In genomic region chr12:16869870-16870404, GRCm38 (mm10) we compare ENCODE assay signal across 9 mouse cellular contexts. TPM values are rescaled to one million over a fixed set of nuclear protein-coding genes. Genes with fewer than 3 reads are reported as not detected.
DNase-seq lines count a peak whose midpoint lies in the region; ATAC-seq and TF ChIP-seq lines count a peak whose summit lies in the region.
"Had no signal": no experiment of that assay in that cellular context is flagged by ENCODE, and none has a peak within 500 bp of the region (broad histone marks: within the 10 kb centered on the region; RNA-seq: fewer than 3 reads in every experiment).

No protein-coding gene starts in this region.

- H3K9me3 ChIP-seq in limb, embryonic 14.5 days (ENCODE audit: control insufficient read depth, low read length) = 0 out of 2 replicates have a peak, but pooled peaks cover 2% of the 10 kb centered on the region
- H3K9me3 ChIP-seq: G1E had no signal

- peak overlapping the region; percentile 74 for H3K27ac ChIP-seq in kidney, adult 2 months (ENCODE audit: insufficient read depth, low read depth, low read length)
- peak overlapping the region; percentile 65 for H3K27ac ChIP-seq in embryonic fibroblast, embryonic 13.5 days (ENCODE audit: insufficient read depth, low read length)
- H3K27ac ChIP-seq in limb, embryonic 14.5 days (replicated peaks; ENCODE audit: low read depth, low read length) = peak overlapping the region; percentile 89

- H3K4me1 ChIP-seq in kidney, adult 2 months (ENCODE audit: control insufficient read depth, insufficient read depth, low read length) = peaks cover 23% of the 10 kb centered on the region
- peaks cover 45% of the 10 kb centered on the region for H3K4me1 ChIP-seq in embryonic fibroblast, embryonic 13.5 days (ENCODE audit: control insufficient read depth, insufficient read depth, low read length)
- peaks cover 39% of the 10 kb centered on the region for H3K4me1 ChIP-seq in limb, embryonic 14.5 days (ENCODE audit: control insufficient read depth, insufficient read depth, low read length)

- H3K27me3 ChIP-seq in kidney, adult 2 months (replicated peaks; ENCODE audit: control insufficient read depth, insufficient read depth, low read length) = no peaks in the 10 kb centered on the region
- H3K27me3 ChIP-seq in limb, embryonic 14.5 days (ENCODE audit: control insufficient read depth, insufficient read depth, low read length) = no peaks in the 10 kb centered on the region

- no peak for TF ChIP-seq CTCF in kidney, adult 2 months (conservative IDR thresholded peaks at IDR 0.05; ENCODE audit: insufficient read depth, insufficient read length, low read depth, low read length)
- no peak for TF ChIP-seq CTCF in embryonic fibroblast, embryonic 13.5 days (IDR thresholded peaks at IDR 0.05; ENCODE audit: borderline replicate concordance, insufficient read depth, low read length)

- H3K4me2 ChIP-seq in limb, embryonic 14.5 days (replicated peaks; ENCODE audit: low read depth, low read length, severe bottlenecking) = 0 out of 2 replicates have a peak overlapping the region, but pooled peaks have one; percentile 26

- no peak overlapping the region for H3K9ac ChIP-seq in limb, embryonic 14.5 days (ENCODE audit: low read depth, low read length, severe bottlenecking)

- no peak for TF ChIP-seq POLR2A in kidney, adult 2 months (IDR thresholded peaks at IDR 0.05; ENCODE audit: low read depth, low read length)
- no peak for TF ChIP-seq POLR2A in embryonic fibroblast, embryonic 13.5 days (IDR thresholded peaks at IDR 0.05; ENCODE audit: low read depth, low read length)
- no peak for TF ChIP-seq POLR2A in limb, embryonic 14.5 days (IDR thresholded peaks at IDR 0.05; ENCODE audit: borderline replicate concordance, extremely low read depth, insufficient read depth, insufficient read length)

- WGBS in kidney, adult 2 months = 39% methylated on average over 9 of the region's 9 CpGs
- WGBS in limb, embryonic 14.5 days = 28% methylated on average over 9 of the region's 9 CpGs

- DNase-seq in kidney, adult 2 months = no peak
- no peak for DNase-seq in kidney, postnatal 10 days
- peak; percentile 36 for DNase-seq in R1 (ENCODE audit: low read depth, low spot score)
- DNase-seq in limb, embryonic 14.5 days (ENCODE audit: low spot score) = peak; percentile 63
- no peak for DNase-seq in cerebellum, adult 11-12 months
- no peak for DNase-seq in frontal cortex, adult 2 months (ENCODE audit: extremely low spot score in 1 of 2, low spot score in 1 of 2)
- no peak for DNase-seq in urinary bladder, adult 2 months (ENCODE audit: low spot score)

- no peak overlapping the region for H3K4me3 ChIP-seq in kidney, adult 2 months (ENCODE audit: insufficient read depth, low read depth, low read length)
- H3K4me3 ChIP-seq in embryonic fibroblast, embryonic 13.5 days (ENCODE audit: insufficient read depth, low read length) = no peak overlapping the region
- H3K4me3 ChIP-seq in limb, embryonic 14.5 days (replicated peaks; ENCODE audit: low read length) = no peak overlapping the region

- ATAC-seq in limb, embryonic 14.5 days (ENCODE audit: low FRiP score, low read depth) = peak; percentile 66

- H3K36me3 ChIP-seq in kidney, adult 2 months (ENCODE audit: control insufficient read depth, insufficient read depth, low read length) = no peaks in the 10 kb centered on the region
- no peaks in the 10 kb centered on the region for H3K36me3 ChIP-seq in limb, embryonic 14.5 days (ENCODE audit: control insufficient read depth, insufficient read depth, low read length)
- H3K36me3 ChIP-seq: G1E had no signal

RNA-seq across cellular contexts. Expression of gene Rock2, which starts 24.8 kb away (rescaled TPM):
- 4.4 and 5.9 TPM in 2 replicates for polyA plus RNA-seq in kidney, adult 2 months (2012; rRNA removed)
- polyA plus RNA-seq in embryonic fibroblast, embryonic 13.5 days (2011; ENCODE audit: insufficient read length, low read depth, missing spikeins) = 168 and 255 TPM in 2 replicates
- 14.8 and 18.3 TPM in 2 replicates for polyA plus RNA-seq in limb, embryonic 14.5 days (2012; rRNA removed)
- 18.2 and 19.1 TPM in 2 replicates for polyA plus RNA-seq in limb, embryonic 14.5 days (2014; fragmentation: Nextera tagmentation; extraction: Ambion mirVana)
- 39.7 and 42.3 TPM in 2 replicates for polyA plus RNA-seq in frontal cortex, adult 2 months (2012; rRNA removed)
- polyA plus RNA-seq in urinary bladder, adult 2 months (2012; rRNA removed) = 42.1 and 52.0 TPM in 2 replicates

RNA-seq across cellular contexts. Expression of gene E2f6, which starts 59.2 kb away (rescaled TPM):
- polyA plus RNA-seq in kidney, adult 2 months (2012; rRNA removed) = 14.7 and 15.5 TPM in 2 replicates
- 46.5 and 56.5 TPM in 2 replicates for polyA plus RNA-seq in embryonic fibroblast, embryonic 13.5 days (2011; ENCODE audit: insufficient read length, low read depth, missing spikeins)
- polyA plus RNA-seq in limb, embryonic 14.5 days (2012; rRNA removed) = 54.5 and 56.5 TPM in 2 replicates
- polyA plus RNA-seq in limb, embryonic 14.5 days (2014; fragmentation: Nextera tagmentation; extraction: Ambion mirVana) = 47.3 and 54.0 TPM in 2 replicates
- polyA plus RNA-seq in frontal cortex, adult 2 months (2012; rRNA removed) = 37.9 and 38.1 TPM in 2 replicates
- polyA plus RNA-seq in urinary bladder, adult 2 months (2012; rRNA removed) = 26.5 and 27.9 TPM in 2 replicates

Comparison
In these comparisons a context has a peak if more than half of its experiments do, and no peak if none do; other contexts are left out.
1. DNase-seq: peak in R1 (single experiment) and limb, embryonic 14.5 days (single experiment); none in kidney, adult 2 months (single experiment), kidney, postnatal 10 days (single experiment), cerebellum, adult 11-12 months (single experiment), frontal cortex, adult 2 months (0 of 2) and urinary bladder, adult 2 months (single experiment).
2. Peak in every context shown above with its lines, with median percentiles within 50 percentile points of each other: H3K27ac ChIP-seq.